Mouse (Mus musculus) left cerebral cortex, postnatal 4 days (tissue): ENCODE measurements around the gene Hsd17b3. TPM values are rescaled to one million over a fixed set of nuclear protein-coding genes. Genes with fewer than 3 reads are reported as not detected.
A peak's percentile ranks its signal among the peaks of the same experiment; 100 is the strongest.
"Not testable (repeated sequence)": the region's sequence is repeated elsewhere in the genome, so short reads cannot be mapped to it uniquely, and the experiment has no call there.

ENCODE experiments used
- DNase-seq: peaks from one replicate; pipeline ENCODE4 v3.0.0-alpha.2; 2022
- intact Hi-C: fragments of 180-260 bp; cut with DNase I; formaldehyde crosslinking; loops from one replicate; pipeline ENCODE4 v1.15.1; 2025
- total RNA-seq, 2 experiments: library from RNA; stranded (reverse); gene quantifications; 2 replicates each; pipeline ENCODE4 v1.2.3; 2021

Hsd17b3 gene
- total RNA-seq, 2 experiments from 2014 or later = 0.64 TPM; not detected in 1

- intact Hi-C loops = no loop called here
- DNase-seq = no peak
These were observed 3.0 kb downstream of the Hsd17b3 start for GRCm38 (mm10) chr13:64086036-64086435.

- intact Hi-C loops = no loop called here
- no peak for DNase-seq
These were observed 5.7 kb downstream of the Hsd17b3 start for GRCm38 (mm10) chr13:64083331-64083730.

GRCm38 (mm10) chr13:64081012-64081919 is 7.8 kb downstream of the Hsd17b3 start:
- no peak for DNase-seq
- intact Hi-C loops = no loop called here

GRCm38 (mm10) chr13:64077591-64077990 is 11.4 kb downstream of the Hsd17b3 start:
- DNase-seq = no peak
- intact Hi-C loops = no loop called here

- no peak for DNase-seq
- intact Hi-C loops = no loop called here
These were observed 13.0 kb downstream of the Hsd17b3 start for GRCm38 (mm10) chr13:64076074-64076473.

GRCm38 (mm10) chr13:64066653-64067052 is 22.4 kb downstream of the Hsd17b3 start:
- intact Hi-C loops = no loop called here
- DNase-seq = no peak

GRCm38 (mm10) chr13:64064276-64064675 is 24.8 kb downstream of the Hsd17b3 start:
- no peak for DNase-seq

GRCm38 (mm10) chr13:64060935-64061506 is 28.0 kb downstream of the Hsd17b3 start:
- no peak for DNase-seq
- intact Hi-C loops = no loop called here

More at GRCm38 (mm10) chr13:64064276-64064675, 24.8 kb downstream of the Hsd17b3 start:
- intact Hi-C loops = no loop called here

- DNase-seq = no peak
- intact Hi-C loops = no loop called here
These were observed 35.1 kb downstream of the Hsd17b3 start for GRCm38 (mm10) chr13:64053959-64054358.

GRCm38 (mm10) chr13:64052281-64052680 is 36.7 kb downstream of the Hsd17b3 start:
- DNase-seq, intact Hi-C loops: not testable (repeated sequence)

- intact Hi-C loops = no loop called here
- no peak for DNase-seq
These were observed 38.1 kb downstream of the Hsd17b3 start for GRCm38 (mm10) chr13:64050895-64051294.

- DNase-seq = no peak
- intact Hi-C loops = no loop called here
These were observed 39.5 kb downstream of the Hsd17b3 start for GRCm38 (mm10) chr13:64049535-64049934.

- no peak for DNase-seq
- intact Hi-C loops = no loop called here
These were observed 40.6 kb downstream of the Hsd17b3 start for GRCm38 (mm10) chr13:64048467-64048866.

- DNase-seq = no peak
- intact Hi-C loops = loop anchor here (10.0 kb wide), 2 partner anchors 475 to 695 kb away; no protein-coding TSS in a partner anchor
These were observed 49.1 kb downstream of the Hsd17b3 start for GRCm38 (mm10) chr13:64039976-64040375.

GRCm38 (mm10) chr13:64038114-64038513 is 50.9 kb downstream of the Hsd17b3 start:
- intact Hi-C loops = loop anchor here (10.0 kb wide), 2 partner anchors 473 to 693 kb away; no protein-coding TSS in a partner anchor
- peak; percentile 16 for DNase-seq

GRCm38 (mm10) chr13:64036079-64037011 is 52.7 kb downstream of the Hsd17b3 start:
- peak; percentile 73 for DNase-seq
- intact Hi-C loops = loop anchor here (10.0 kb wide), 2 partner anchors 472 to 692 kb away; no protein-coding TSS in a partner anchor

- intact Hi-C loops = loop anchor here (10.0 kb wide), 2 partner anchors 470 to 690 kb away; no protein-coding TSS in a partner anchor
- DNase-seq = no peak
These were observed 54.0 kb downstream of the Hsd17b3 start for GRCm38 (mm10) chr13:64035036-64035435.

GRCm38 (mm10) chr13:64033921-64034320 is 55.1 kb downstream of the Hsd17b3 start:
- DNase-seq = no peak

GRCm38 (mm10) chr13:64033181-64033580 is 55.8 kb downstream of the Hsd17b3 start:
- DNase-seq = no peak
- intact Hi-C loops = loop anchor here (10.0 kb wide), 2 partner anchors 468 to 688 kb away; no protein-coding TSS in a partner anchor

More at GRCm38 (mm10) chr13:64033921-64034320, 55.1 kb downstream of the Hsd17b3 start:
- intact Hi-C loops = loop anchor here (10.0 kb wide), 2 partner anchors 469 to 689 kb away; no protein-coding TSS in a partner anchor

- intact Hi-C loops = loop anchor here (10.0 kb wide), 2 partner anchors 466 to 686 kb away; no protein-coding TSS in a partner anchor
- DNase-seq = no peak
These were observed 57.8 kb downstream of the Hsd17b3 start for GRCm38 (mm10) chr13:64031254-64031653.
